In genomic region chr9:80164611-80165474, GRCm38 (mm10) we compare ENCODE assay signal across 8 mouse cellular contexts. TPM values are rescaled to one million over a fixed set of nuclear protein-coding genes. Genes with fewer than 3 reads are reported as not detected.
DNase-seq lines count a peak whose midpoint lies in the region; ATAC-seq and TF ChIP-seq lines count a peak whose summit lies in the region.

TSS of gene Myo6 (plus strand) at chr9:80165031.

- peak; percentile 98 for TF ChIP-seq POLR2A in liver, adult 2 months (IDR thresholded peaks at IDR 0.05; ENCODE audit: extremely low read depth, insufficient read depth, low read length)

- peaks cover 16% of the 10 kb centered on the region; the same call in 1 of the 2 replicates for H3K79me2 ChIP-seq in liver, adult 2 months (ENCODE audit: control insufficient read depth, insufficient read depth, low read length)

- H3K36me3 ChIP-seq in heart, embryonic 12.5 days = no peaks in the 10 kb centered on the region
- H3K36me3 ChIP-seq in kidney, postnatal 0 days (ENCODE audit: insufficient read depth, low read length) = no peaks in the 10 kb centered on the region
- no peaks in the 10 kb centered on the region for H3K36me3 ChIP-seq in liver, adult 2 months (ENCODE audit: control insufficient read depth, insufficient read depth, low read length)

- H3K4me1 ChIP-seq in brown adipose tissue, adult 24 weeks (ENCODE audit: control insufficient read depth, insufficient read depth, insufficient read length, low read length) = no peaks in the 10 kb centered on the region; the same call in none of the 2 replicates
- 0 out of 2 replicates have a peak, but pooled peaks cover 5% of the 10 kb centered on the region for H3K4me1 ChIP-seq in heart, embryonic 12.5 days (replicated peaks)
- H3K4me1 ChIP-seq in kidney, postnatal 0 days (replicated peaks; ENCODE audit: insufficient read depth, low read length) = peaks cover 5% of the 10 kb centered on the region; the same call in 1 of the 2 replicates
- H3K4me1 ChIP-seq in liver, adult 2 months (ENCODE audit: control insufficient read depth, insufficient read depth, low read length) = peaks cover 6% of the 10 kb centered on the region

- peak within 1 kb of the TSS; percentile 93 for H3K9ac ChIP-seq in heart, embryonic 12.5 days
- peak within 1 kb of the TSS; percentile 91 for H3K9ac ChIP-seq in kidney, postnatal 0 days (ENCODE audit: low read depth, low read length)
- peak within 1 kb of the TSS; percentile 100 for H3K9ac ChIP-seq in liver, adult 2 months (ENCODE audit: low read depth, low read length)

- DNase-seq in CD4-positive, CD25-positive, alpha-beta regulatory T cell, adult 2 months (ENCODE audit: low read depth, low spot score) = peak; percentile 90
- peak; percentile 96 for DNase-seq in kidney, postnatal 0 days (ENCODE audit: low spot score)
- peak; percentile 79 for DNase-seq in liver, adult 2 months (ENCODE audit: extremely low read depth, low read depth, low spot score)
- DNase-seq in spleen, postnatal 36 days (ENCODE audit: low spot score in 2 of 2) = peak; percentile 76 to 81

- peak within 1 kb of the TSS; percentile 72 for H3K4me2 ChIP-seq in heart, embryonic 12.5 days
- H3K4me2 ChIP-seq in kidney, postnatal 0 days (ENCODE audit: low read length) = peak within 1 kb of the TSS; percentile 71

- no peak for TF ChIP-seq CTCF in kidney, postnatal 0 days (IDR thresholded peaks at IDR 0.05; ENCODE audit: low read depth)
- no peak for TF ChIP-seq CTCF in liver, adult 2 months (IDR thresholded peaks at IDR 0.05; ENCODE audit: low read depth, low read length)

- peak within 1 kb of the TSS; percentile 96 for H3K4me3 ChIP-seq in brown adipose tissue, adult 24 weeks (ENCODE audit: insufficient read depth, low read depth, low read length)
- H3K4me3 ChIP-seq in heart, embryonic 12.5 days = peak within 1 kb of the TSS; percentile 95
- H3K4me3 ChIP-seq in kidney, postnatal 0 days (replicated peaks; ENCODE audit: low read depth, low read length) = peak within 1 kb of the TSS; percentile 93
- peak within 1 kb of the TSS; percentile 98 for H3K4me3 ChIP-seq in liver, adult 2 months (ENCODE audit: insufficient read depth, low read depth, low read length)

- H3K27me3 ChIP-seq in heart, embryonic 12.5 days (replicated peaks) = no peaks in the 10 kb centered on the region
- no peaks in the 10 kb centered on the region for H3K27me3 ChIP-seq in kidney, postnatal 0 days (ENCODE audit: insufficient read depth, low read length)
- H3K27me3 ChIP-seq in liver, adult 2 months (ENCODE audit: control insufficient read depth, insufficient read depth, low read length) = no peaks in the 10 kb centered on the region

- no peaks in the 10 kb centered on the region for H3K9me3 ChIP-seq in heart, embryonic 12.5 days (replicated peaks)
- H3K9me3 ChIP-seq in kidney, postnatal 0 days (replicated peaks; ENCODE audit: low read length) = no peaks in the 10 kb centered on the region

- peak within 1 kb of the TSS; percentile 82 for H3K27ac ChIP-seq in brown adipose tissue, adult 24 weeks (replicated peaks; ENCODE audit: low read depth, low read length)
- peak within 1 kb of the TSS; percentile 94 for H3K27ac ChIP-seq in heart, embryonic 12.5 days (ENCODE audit: poor library complexity, severe bottlenecking)
- peak within 1 kb of the TSS; percentile 98 for H3K27ac ChIP-seq in kidney, postnatal 0 days
- peak within 1 kb of the TSS; percentile 98 for H3K27ac ChIP-seq in liver, adult 2 months (replicated peaks; ENCODE audit: insufficient read depth, low read depth, low read length)

- ATAC-seq in erythroid progenitor cell, adult 5-6 weeks (replicated peaks; ENCODE audit: low FRiP score, poor library complexity, severe bottlenecking) = peak; percentile 97
- peak; percentile 99 for ATAC-seq in heart, embryonic 12.5 days (ENCODE audit: insufficient number of reproducible peaks, low FRiP score)
- ATAC-seq in kidney, postnatal 0 days (replicated peaks; ENCODE audit: low FRiP score, low read depth) = peak; percentile 97
- peak; percentile 69 for ATAC-seq in monocyte, adult 5-6 weeks (replicated peaks; ENCODE audit: insufficient number of reproducible peaks, low FRiP score, low TSS enrichment, poor library complexity, severe bottlenecking)

- WGBS in heart, embryonic 12.5 days = under 1% methylated on average over 64 of the region's 69 CpGs
- 0% methylated on average over 67 of the region's 69 CpGs for WGBS in kidney, postnatal 0 days
- WGBS in liver, adult 2 months = under 1% methylated on average over 69 of the region's 69 CpGs

RNA-seq across cellular contexts. Expression of gene Myo6, which starts in this region (rescaled TPM):
- 15.9 and 21.4 TPM in 2 replicates for polyA plus RNA-seq in brown adipose tissue, adult 24 weeks (2012; ENCODE audit: insufficient read depth, insufficient read length, missing spikeins)
- 5.4 TPM in 1 of 2 replicates, not detected in the other for total RNA-seq in erythroid progenitor cell, adult 5-6 weeks (2015; ENCODE audit: low replicate concordance)
- total RNA-seq in erythroid progenitor cell, adult 5-6 weeks (2017; ENCODE audit: low replicate concordance) = 0.45 TPM in 1 of 2 replicates, not detected in the other
- polyA plus RNA-seq in heart, embryonic 12.5 days (2016; fragmentation: Nextera tagmentation; extraction: Ambion mirVana) = 14.6 and 14.8 TPM in 2 replicates
- 51.0 and 63.1 TPM in 2 replicates for polyA plus RNA-seq in kidney, postnatal 0 days (2015; fragmentation: Nextera tagmentation; extraction: Ambion mirVana)
- total RNA-seq in liver, adult 2 months (2014; rRNA removed) = 31.0 and 31.7 TPM in 2 replicates
- polyA plus RNA-seq in liver, adult 2 months (2012; rRNA removed) = 8.2 and 12.4 TPM in 2 replicates
- total RNA-seq in monocyte, adult 5-6 weeks (2017) = 19.1 to 66.2 TPM (median 33.2 TPM) in 3 replicates

Comparison
In these comparisons a context has a peak if more than half of its experiments do, and no peak if none do; other contexts are left out.
1. Peak in every context shown above with its lines: DNase-seq, ATAC-seq, H3K4me3 ChIP-seq and H3K27ac ChIP-seq.